Mouse (Mus musculus): ENCODE measurements around the gene Ube2n.
A peak's percentile ranks its signal among the peaks of the same experiment; 100 is the strongest.

Ube2n gene

DNA sequence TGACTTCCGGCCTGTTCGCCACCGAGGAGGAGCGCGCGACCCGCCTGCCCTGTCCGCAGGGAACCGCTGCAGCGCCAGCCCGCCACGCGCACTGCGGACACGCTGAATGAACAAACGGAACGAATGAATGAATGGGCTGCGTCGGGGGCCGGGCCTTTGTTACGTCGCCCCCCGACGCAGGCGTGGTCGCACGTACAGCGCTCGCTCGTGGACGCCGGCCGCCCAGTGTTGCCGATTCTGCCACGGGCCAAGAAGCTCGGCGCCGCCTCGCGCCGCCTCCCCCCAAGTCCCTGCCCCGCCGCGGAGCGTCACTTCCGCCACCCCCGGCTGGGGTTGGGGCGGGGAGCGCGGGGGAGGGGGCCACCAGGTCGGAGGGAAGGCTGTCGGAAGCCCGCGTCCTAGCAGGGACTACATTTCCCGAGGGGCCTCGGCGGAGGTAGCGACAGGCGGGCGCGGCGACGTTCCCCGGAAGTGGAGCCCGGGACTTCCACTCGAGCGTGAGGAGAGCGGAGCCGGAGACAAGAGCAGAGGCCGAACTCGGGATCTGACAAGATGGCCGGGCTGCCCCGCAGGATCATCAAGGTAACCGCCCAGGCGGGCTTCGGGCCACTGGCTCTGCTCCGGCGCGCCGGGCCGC lies at the start of gene Ube2n:
Ube2n (plus strand) TSS at position 490 of the 637 bp plus-strand sequence.
- DNase-seq: peak; percentile 98 to 100

DNA sequence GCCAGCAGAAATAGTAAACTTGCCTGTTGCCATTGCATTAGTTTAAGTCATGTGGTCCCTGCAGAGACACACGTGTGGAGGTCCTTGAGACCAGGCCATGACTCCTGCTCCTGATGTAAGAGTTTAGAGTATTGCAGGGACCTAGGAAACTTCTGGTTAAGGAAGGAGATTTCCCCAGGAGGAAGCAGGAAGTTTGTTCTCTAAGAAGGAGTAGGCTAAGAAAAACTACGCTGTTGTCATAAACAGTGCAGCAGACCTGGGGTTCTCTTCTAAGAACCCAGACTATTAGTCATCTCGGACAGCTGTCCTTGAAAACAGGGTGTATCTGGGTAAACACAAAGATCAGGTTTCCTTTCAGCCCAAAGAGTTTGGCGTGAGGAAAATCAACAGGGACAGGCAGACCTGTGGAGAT lies 49.5 kb upstream of the Ube2n start:
- DNase-seq: peak in 1 of 2 experiments; percentile 26

DNA sequence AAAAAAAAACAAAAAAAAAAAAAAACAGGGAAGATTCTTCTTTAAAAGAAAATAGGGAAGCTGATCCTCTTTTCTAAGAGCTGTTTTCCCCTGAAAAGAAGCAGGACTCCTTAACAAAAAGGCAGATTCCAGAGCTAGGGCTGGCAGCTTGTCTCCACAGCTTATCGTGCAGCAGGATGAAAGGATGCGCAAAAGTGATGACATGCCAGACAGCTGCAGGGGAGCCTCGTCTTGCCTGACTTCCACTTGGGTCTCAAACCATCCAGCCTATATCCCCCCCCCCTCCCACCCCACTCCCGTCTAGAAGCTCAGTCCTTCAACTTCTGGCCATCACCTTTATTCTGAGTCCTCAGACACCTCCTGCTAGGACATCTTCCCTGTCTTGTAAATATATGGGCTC lies 46.1 kb upstream of the Ube2n start:
- no peak for DNase-seq

DNA sequence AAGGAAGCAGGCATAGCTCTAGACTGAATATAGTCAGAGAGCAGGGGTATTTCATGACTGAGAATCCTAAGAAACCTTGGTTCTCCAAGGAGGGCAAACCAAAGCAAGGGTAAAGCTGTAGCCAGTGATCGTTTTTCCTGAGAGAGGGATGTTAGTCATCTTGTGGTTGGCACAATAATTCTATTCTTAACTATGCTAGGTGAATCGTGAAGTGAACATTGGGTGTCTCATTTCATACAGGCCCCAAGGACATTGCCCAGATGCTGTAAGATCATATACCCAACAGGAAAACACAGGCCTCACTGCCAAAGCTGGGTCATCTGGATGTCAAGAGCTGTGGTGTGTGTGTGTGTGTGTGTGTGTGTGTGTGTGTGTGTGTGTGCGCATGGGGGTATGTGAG lies 43.8 kb upstream of the Ube2n start:
- no peak for DNase-seq

DNA sequence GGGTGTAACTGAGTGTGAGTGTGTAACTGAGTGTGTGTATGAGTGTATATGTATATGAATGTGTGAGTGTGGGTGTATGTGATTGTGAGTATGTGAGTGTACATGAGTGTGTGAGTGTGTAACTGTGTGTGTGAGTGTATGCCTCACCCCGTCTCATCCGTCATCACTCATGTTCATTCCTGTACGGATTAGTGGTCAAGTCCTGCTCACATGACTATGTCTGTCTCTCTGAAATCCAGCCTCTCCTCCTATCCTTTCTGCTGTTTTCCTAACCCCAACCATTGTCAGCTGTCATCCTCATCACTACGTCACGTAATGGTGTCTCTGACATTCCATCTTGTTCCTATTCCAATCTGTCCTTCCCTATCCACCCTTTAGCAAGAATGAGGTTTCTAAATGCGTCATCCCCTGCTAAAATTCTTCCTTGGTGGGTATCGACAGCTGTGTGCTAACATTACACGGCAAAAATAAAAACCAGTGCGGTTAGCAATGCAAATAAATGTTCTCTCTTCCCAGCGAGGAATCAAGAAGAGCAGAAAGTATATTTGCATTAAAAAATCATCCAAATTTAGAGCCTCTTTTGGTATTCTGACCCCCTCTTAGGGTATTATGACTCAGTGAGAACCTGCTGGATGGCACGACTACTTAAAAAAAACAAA lies 42.9 kb upstream of the Ube2n start:
- DNase-seq: no peak

DNA sequence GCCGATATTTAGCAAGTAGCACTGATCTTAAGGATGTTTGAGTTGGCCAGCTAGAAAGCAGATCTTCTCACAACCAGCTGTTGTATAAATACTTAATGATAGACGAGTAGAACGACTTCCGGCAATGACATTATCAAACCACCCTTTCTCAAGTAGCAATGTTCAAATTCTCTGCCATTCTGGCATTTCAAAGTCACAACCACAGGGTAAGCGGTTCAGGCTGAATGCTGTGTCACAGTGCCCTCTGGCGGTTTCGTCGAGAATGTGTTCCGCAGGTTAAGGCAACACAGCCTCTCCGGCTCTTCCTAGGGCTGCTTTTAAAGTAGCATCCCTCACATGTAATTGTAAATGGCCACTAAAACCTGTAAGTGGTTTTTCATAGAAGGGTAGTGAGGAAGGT lies 39.0 kb upstream of the Ube2n start:
- peak; percentile 84 to 91 for DNase-seq

DNA sequence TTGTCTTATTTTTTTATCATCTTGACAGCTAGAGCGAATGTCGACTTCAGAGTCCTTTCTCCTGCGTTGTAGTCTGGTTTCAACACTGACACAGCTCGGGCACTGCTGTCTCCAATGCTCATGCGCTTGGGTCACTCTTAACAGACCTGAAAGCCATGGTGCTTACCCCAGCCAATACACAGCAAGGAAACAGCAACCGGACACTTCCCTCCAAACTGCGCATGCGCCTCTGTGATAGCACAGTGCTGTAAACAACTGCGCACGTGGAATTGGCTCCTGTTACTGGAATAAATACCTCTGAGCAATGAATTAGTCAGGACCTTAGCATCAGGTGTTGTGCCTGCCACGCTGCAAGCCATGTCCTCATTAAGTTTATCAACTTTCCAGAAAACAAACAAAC lies 37.4 kb upstream of the Ube2n start:
- DNase-seq: no peak

DNA sequence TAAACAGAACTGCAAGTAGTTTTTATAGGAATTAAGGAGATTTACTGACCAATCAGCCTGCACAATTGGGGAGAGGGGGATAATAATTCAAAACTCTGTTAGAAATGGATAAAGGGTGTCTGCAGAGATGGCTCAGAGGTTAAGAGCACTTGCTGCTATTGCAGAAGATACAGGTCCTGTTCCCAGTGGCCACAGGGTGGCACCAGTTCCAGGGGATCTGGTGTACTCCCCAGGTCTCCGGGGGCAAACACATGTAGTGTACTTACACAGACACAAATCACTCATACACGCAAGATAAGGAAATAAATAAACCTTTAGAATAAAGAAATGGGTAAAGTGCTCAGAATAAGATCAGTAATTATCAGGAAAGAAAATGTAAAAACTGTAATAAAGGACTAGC lies 25.3 kb upstream of the Ube2n start:
- DNase-seq: peak; percentile 37 to 39

DNA sequence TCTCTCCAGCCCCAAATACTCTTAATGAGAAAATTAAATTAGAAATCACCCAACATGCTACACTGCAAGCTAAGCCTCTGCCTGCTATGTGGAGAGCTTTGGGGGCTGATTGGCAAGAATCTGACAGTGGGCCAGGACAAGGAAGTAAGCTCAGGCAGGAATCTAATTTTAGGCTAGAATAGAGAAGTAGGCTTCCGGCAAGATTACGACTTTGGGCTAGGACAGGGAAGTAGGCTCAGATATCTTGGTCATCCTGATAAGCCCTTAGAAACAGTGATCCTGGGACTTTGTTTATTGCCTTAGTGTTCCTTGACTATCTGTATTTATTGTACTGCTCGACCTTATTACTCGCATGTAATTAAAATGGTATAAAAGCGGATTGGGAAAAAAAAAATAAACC lies 20.7 kb upstream of the Ube2n start:
- no peak for DNase-seq

DNA sequence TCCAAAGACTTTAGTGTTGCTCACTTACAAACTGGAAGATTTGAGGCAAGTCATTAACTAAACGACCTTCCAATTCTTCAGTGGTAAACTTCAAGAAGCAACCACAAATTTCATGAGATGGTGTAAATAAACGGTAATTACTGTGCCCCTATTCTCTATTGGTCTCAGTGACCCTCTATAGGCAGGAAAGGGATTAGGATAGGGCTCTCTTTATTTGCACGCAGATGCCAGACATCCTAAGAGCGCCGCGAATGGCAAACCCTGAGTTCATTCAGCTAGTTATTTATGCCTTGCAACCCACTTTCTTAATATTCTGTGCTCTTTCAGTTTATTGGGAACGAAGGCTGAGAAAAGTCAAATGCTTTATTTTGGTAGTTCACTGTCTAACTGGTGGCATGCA lies 13.9 kb upstream of the Ube2n start:
- no peak for DNase-seq

DNA sequence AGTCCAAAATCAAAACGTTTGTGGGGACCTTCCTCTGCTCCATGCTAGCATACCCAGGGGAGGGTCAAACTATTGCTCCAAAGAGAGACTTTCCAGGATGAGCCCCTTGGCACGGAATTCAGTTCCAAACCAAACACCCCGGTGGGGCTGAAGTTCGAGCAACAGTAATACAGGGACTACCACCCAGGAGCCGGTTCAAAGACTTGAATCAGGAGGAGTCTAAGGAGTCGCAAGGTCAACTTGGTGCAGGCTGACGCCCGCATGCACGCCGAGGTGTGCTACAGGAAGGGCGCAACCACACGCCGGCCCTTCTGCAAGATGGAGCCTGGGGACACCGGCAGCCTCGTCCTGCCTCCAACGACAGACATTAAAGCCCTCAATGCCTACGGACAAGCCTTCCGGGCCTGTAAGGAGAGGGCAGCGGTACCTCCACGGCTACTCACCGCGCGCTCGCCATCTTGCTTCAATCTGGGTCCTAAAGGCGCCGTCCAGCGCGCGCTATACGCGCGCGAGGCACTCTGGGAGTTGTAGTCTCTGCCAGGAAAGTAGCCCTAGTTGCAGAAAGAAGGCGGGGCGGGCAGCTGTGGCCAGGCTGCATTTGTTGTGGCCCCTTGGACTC lies 13.4 kb upstream of the Ube2n start, which contains the start of gene Mrpl42:
Mrpl42 (minus strand) TSS at position 478 of the 619 bp plus-strand sequence.
- DNase-seq: peak; percentile 88 to 89

DNA sequence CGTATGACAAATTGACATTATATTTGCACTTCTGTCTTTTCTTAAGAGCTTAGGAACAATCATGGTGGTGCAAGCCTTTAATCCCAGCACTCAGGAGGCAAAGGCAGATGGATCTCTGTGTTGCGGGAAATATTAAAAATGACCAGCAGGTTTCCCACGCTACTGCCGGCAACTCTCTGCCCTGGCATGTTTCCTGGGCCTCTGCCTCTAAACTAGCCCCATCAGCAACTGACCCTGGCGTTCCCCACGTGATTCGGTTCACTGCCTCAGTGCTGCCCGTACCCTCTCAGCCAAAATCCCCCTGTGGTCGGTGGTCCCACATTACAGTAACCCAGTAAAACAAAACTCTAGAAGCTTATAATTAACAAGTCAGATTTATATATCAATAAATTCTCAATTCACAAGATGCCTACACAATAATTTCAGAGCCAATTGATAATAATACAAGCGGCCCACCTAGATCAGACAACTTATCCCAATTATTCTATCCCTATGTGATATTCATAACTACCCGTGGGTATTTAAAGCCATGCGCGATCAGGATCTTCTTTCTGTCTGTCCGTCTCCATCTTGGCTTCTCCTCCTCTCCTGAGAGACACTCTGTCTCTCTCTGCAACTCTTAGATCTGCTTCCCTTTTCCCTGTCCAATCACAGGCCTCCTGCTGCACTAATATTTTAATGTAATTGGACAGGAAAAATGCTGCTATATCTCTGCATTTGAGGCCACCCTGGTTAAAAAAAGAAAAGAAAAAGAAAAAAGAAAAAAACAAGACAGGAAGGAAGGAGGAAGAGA lies 11.3 kb upstream of the Ube2n start:
- no peak for DNase-seq

DNA sequence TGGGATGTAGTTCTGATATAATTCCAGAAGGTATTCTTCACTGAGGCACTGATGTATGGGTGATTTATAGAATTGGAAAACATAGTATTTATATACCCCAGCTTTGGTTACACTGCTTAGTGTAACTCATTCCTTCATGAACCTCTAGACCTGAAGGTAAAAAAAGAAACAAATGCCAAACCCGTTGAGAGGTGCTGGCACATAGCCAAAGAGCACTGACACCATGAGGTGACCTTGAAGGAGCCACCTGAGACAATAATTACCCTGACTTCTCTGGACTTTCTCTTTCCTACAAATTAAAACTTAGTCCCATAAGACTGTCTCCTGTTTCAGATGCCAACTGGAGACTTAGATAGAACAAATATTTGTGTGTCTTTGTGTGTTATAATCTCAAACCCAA lies 10.6 kb upstream of the Ube2n start:
- DNase-seq: no peak

DNA sequence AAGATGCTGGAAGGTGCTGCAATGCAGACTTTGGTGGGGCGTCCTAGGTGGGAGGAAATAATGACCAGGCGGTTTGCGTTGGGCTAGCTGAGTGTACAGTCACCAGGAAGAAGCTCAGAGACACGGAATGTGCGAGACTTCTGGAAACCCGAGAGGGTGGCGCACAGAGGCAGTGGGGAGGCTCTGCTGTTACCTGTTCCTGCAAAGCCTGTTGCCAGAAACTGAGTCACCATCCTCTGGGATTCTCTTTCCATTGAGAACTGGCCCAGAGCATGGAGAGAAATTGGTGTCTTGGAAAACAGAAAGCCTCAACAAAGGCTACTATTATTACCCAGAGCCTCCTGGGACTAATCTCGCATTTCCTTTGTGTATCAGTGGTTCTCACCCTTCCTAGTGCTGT lies 6.8 kb upstream of the Ube2n start:
- DNase-seq: no peak

DNA sequence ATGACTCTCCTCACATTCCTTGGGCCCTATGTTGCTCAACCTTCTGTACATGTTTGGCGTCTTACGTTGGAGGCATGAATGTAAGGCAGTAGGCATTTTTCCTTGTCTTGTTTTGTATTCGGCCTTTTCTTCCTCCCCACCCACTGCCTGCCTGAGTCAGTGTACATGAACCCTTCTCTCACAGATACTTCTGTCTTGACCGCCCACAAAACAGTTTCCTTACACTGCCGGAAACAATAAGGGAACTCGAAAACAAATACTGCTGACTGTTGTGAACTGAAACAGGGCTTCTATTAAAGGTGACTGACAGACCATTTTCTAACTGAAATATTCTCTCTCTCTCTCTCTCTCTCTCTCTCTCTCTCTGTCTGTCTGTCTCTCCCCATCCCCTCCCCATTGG lies 6.2 kb upstream of the Ube2n start:
- no peak for DNase-seq

DNA sequence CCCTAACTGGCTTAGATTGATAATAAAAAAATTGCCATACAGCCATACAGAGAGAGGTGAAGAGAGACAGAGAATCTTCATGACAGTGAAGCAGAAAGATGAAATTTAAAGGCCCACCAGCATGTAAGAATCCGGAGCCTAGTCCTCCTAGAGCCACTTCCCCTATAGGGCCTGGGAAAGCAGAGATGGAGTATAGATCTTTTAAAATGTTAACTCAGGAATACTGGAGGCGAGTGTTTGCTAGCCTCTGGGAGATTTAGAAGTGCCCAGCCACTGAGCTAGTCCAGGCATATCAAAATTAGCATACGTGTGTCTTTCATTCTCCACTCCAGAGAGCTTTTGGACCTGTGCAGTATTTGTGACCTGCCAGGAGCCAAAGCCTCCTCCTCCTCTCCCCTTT lies 5.7 kb upstream of the Ube2n start:
- no peak for DNase-seq

DNA sequence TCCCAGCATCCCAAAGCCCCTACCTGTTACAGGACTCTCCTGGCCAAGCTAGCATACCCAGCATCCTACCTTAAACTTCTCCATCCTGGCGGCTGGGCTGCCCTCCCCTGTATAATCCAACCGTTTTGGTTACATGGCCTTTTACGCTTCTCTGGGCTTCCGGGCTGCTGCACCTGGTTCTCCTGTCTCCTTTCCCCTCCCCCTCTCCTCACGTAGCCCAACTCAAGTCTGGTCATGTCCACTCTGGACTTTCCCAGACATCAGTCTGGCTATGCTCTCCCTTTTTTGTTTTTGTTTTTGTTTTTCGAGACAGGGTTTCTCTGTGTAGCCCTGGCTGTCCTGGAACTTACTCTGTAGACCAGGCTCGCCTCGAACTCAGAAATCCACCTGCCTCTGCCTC lies 2.3 kb upstream of the Ube2n start:
- no peak for DNase-seq

DNA sequence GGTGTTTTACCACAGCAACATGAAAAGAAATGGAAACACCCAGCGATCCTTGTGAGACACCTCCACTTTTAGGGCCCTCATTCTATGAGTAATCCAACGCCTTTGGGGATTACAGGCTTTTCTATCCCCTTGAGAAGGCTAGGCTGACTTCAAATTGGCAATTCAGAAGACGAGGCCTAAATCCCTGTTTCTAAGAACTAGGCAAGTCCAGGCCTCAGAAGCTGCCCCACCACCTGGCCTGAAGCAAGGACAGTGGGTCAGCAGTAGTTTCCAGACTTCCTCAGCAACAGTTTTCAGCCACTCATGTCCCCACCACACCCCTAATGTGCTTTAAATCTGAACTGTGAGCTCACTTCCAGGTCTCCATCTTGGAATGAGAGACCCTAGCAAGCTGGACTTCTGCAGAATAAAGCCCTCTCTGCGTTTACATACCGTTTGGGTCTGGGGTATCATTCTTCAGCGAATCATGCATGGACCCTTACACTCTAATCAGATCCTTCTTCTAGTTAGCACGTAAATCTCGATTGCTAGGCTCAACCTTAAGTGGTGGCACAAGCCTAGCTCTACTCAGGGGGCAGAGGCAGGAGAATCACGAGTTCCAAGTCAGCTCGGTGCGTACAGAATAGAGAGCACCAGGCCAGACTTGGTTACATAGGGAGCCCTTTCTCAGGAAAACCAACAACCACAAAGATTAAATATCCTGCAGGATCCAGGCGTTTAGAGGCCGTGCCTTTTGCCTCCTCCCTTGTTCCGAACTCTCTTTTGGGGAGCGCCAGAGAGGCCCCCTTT lies 983 bp upstream of the Ube2n start:
- no peak for DNase-seq

DNA sequence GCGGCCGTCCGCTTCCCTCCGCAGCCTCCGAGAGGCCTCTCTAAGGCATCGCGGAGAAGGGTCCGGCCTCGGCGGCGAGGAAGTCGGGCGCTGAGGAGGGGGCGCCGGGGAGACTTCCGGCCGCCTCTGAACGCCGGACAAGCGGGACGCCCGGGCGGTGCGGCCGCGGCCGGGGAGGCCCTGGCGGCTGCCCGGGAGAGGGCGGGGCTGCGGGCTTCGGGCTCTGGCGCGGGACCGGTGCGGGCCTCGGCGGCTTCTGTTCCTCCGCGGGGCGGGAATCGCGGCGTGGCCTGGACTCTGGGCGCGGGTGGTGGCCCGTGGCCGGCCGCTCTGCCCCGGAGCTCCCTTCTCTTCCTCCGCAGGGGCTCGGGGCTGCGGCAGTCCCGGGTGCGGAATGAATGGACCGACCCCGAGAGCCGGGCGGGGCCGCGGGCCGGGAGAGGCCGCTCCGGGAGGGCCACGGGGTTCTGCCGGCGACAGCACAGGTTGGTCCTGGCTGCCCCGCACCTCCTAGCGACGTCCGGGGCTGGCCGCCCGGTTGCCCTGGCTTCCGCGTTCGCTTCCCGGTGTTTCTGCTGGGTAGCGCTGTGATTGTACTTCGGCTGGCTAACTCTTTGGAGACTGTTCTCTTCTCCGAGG lies 467 bp downstream of the Ube2n start:
- DNase-seq: peak in 1 of 2 experiments; percentile 69

DNA sequence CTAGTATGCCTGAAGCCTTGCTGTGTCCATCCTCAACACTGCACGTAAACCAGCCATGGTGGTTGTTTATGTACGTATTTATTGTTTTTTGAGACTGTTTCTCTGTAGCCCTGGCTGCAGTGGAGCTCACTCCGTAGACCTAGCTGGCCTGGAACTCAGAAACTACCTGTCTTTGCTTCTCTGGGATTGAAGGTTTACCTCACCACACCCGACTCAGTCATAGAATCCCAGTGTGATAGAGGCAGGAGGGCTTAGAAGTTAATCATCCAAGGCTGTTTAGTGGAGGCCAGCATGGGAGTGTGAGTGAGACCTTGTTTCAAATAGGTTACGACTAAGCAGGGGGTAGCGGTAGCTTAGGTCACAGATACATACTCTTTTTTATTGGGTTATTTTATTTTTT lies 2.7 kb downstream of the Ube2n start:
- DNase-seq: no peak

DNA sequence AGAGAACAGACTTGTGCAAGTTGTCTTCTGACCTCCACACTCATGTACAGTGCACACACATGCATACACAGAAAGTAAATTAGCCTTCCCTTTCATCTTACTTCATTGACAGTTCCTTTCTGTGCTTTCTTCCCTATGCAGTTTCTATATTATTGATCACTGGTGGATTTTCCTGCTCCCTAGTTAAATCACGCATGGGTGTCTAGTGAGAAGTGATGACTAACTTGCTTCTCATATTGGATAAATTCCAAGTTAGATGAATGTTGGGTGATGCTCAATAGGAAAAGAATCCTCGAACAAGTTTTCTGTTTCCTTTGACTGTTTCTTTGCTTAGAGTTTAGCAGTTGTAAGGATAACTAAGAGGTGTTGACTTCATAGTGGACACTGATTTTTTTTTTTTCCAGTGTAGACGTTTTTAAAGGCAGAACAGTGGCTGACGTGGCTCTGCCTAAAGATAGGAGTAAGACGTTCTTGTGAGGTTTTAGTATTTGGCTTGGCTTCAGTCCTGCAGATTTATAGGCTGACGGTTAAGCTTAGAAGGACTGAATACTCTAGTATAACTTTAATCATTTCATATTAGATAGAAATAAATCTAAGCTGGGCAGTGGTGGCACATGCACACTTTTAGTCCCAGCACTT lies 10.2 kb downstream of the Ube2n start:
- DNase-seq: no peak

DNA sequence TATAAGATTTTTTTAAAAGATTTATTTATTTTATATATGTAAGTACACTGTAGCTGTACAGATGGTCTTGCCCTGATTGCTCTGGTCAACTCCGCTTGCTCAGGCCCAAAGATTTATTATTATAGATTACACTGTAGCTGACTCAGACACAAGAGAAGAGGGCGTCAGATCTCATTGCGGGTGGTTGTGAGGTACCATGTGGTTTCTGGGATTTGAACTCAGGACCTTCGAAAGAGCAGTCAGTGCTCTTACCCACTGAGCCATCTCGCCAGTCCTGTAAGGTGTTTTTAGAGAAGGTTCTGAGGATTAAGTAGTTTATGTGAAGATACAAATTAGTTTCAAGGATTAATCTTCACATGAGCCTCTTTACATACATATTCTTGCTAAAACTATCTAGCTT lies 10.9 kb downstream of the Ube2n start:
- DNase-seq: no peak

Data from lung, postnatal 4 days (tissue).